Mouse (Mus musculus): ENCODE measurements around the gene Zfhx3.

DNA sequence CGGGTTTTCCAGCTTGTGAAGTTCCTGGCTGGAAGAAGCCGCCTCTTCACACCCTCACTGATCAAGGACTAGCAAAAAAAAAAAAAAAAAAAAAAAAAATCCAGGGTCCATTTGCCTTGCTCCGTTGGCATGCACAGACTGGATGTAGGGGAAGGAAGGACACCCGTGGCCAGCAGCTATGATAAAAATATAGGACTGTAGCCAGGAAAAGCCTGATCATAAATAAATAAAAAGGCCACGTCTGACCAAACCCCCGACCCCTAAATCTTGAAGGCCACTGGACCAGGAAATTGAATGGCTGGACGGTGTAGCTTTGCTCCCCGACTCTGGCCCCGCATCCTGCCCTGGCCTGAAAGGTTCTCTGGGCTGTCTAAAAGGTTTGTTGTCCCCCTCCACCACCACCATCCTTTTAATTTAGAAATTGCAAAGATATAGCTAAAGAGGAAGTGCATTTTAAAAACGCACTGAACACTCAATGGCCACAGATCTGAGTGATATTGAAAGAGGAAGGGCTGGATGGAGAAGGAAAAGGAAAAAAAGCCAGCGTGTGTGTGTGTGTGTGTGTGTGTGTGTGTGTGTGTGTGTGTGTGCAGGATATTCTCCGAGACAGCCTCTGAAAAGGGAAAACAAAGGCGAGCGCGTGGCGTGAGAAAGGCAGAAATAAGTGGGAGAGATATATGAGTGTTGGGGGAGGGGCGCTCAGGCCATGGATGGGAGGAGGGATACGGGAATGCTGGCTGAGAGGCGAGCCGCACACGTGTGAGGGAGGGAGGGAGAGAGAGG is 749.2 kb downstream of the Zfhx3 start:
- 0 out of 2 replicates have a peak, but pooled peaks have one; percentile 33 for TF ChIP-seq NELFE (IDR thresholded peaks at IDR 0.05; ENCODE audit: low read depth, low read length)
- no peak for TF ChIP-seq TAL1 (IDR thresholded peaks at IDR 0.05; ENCODE audit: low read length)
- TF ChIP-seq POLR2A (IDR thresholded peaks at IDR 0.05; ENCODE audit: control insufficient read depth in 1 of 2, insufficient read depth in 1 of 2, low read depth in 1 of 2, low read length in 2 of 2, poor library complexity in 1 of 2), result no peak; a peak in 1 of 4 replicates
- peak; percentile 60 to 68 for TF ChIP-seq EP300 (IDR thresholded peaks at IDR 0.05; ENCODE audit: low read depth in 1 of 2, low read length in 2 of 2)
- no peak for TF ChIP-seq USF2 (IDR thresholded peaks at IDR 0.05; ENCODE audit: borderline replicate concordance in 1 of 2, insufficient read depth in 1 of 2, low read depth in 1 of 2, low read length in 2 of 2)
- no peak for TF ChIP-seq CTCF (IDR thresholded peaks at IDR 0.05 in 2 of 3, conservative IDR thresholded peaks at IDR 0.05 in 1 of 3; ENCODE audit: control insufficient read depth in 1 of 3, insufficient read depth in 1 of 3, low read depth in 2 of 3, low read length in 3 of 3, poor library complexity in 1 of 3, severe bottlenecking in 1 of 3)
- no peak for TF ChIP-seq CHD1 (IDR thresholded peaks at IDR 0.05; ENCODE audit: low read depth, low read length)

Measured in MEL (cell line).